Mouse (Mus musculus) liver, postnatal 0 days (tissue): Measurements from ENCODE around the gene Asb8.

Source experiments
- CTCF ChIP-seq: sonication (generic); IDR thresholded peaks from 2 replicates; pipeline ENCODE4 v1.5.1; 2016; ENCODE audit warnings: antibody characterized with exemption, low read depth
- EP300 ChIP-seq: IDR thresholded peaks from 2 replicates; pipeline ENCODE4 v1.6.1; 2016; ENCODE audit warnings: antibody characterized with exemption, low read depth, mild to moderate bottlenecking

- TF ChIP-seq CTCF (no peak), EP300 (no peak)
These were observed 31.4 kb downstream of the Asb8 start for GRCm38 (mm10) chr15:98134034-98134433.
